Mouse (Mus musculus) cerebellum, adult 2 months (tissue): ENCODE data around the gene Slc30a4.

Experiments
- CTCF ChIP-seq: fragments of 200-500 bp; IDR thresholded peaks from 2 replicates; pipeline ENCODE4 v1.5.1; 2011; ENCODE audit warnings: low read depth, mild to moderate bottlenecking, control low read depth, low read length, moderate library complexity, borderline replicate concordance; ENCODE audit not compliant: insufficient read depth
- POLR2A ChIP-seq: fragments of 200-500 bp; IDR thresholded peaks from 2 replicates; pipeline ENCODE4 v1.6.1; 2011; ENCODE audit warnings: low read length, control low read depth, borderline replicate concordance; ENCODE audit not compliant: insufficient read depth

DNA sequence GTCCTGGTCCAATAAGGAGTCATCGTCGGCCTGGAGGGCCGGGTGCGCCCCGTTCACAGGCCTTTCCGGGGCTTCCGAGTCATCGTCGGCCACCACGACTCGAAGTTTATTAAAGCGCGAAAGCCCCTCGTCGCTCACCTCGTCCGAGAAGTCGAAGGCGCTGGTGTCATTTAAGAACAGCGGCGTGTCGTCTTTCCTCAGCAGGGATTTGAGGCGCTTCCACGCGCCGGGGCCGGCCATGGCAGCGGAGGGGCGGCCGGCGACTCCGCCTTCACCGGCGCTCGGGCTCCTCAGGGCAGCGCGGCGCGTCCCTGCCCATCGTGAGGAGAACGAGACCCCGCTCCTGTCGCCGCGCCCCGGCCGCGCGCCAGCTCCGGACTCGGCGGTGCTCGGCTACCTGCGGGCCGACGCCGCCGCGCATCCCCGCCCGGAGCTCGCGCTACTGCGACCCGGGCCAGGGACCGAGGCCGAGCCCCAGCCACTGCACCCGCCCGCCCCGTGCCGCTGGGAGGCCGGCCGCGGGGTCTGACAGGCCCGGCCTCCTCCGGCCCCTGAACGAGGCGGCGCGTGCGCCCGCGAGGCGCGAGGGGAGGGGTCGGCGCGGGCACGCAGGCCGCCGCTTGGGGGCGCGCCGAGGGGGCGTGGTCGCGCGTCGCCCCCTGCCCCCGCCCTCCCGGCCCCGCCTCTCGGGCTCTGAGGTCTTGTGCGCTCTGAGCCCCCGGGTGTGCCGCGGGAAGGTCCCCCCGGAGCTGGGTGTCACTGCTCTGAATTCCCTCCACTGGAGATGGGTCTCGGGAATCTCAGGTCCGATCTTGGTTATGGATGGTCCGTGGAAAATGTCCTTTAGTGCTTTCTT, at the start of gene Slc30a4:
- TF ChIP-seq CTCF, result no peak
- TF ChIP-seq POLR2A, result peak; percentile 48; the same call in 1 of the 2 replicates
